Mouse (Mus musculus): ENCODE data around the gene Efna2. TPM values are rescaled to one million over a fixed set of nuclear protein-coding genes. Genes with fewer than 3 reads are reported as not detected.
"Not testable (repeated sequence)": the region's sequence is repeated elsewhere in the genome, so short reads cannot be mapped to it uniquely, and the experiment has no call there.

Efna2 gene
- polyA plus RNA-seq, 1 experiment from 2014 or later, result 63.1 TPM

- Histone ChIP-seq H3K9me3 (replicated peaks) (no peaks in the 10 kb centered on the region), H3K27me3 (ENCODE audit: low read depth, poor library complexity, severe bottlenecking) (peaks cover 23% of the 10 kb centered on the region), H3K36me3 (no peaks in the 10 kb centered on the region), H3K4me3 (no peak overlapping the region), H3K27ac (peak overlapping the region; percentile 38; the same call in 1 of the 2 replicates), H3K4me1 (peaks cover 22% of the 10 kb centered on the region)
- WGBS, result 78% methylated on average over 33 of the region's 33 CpGs
- DNase-seq (ENCODE audit: low spot score), result no peak
Observed at GRCm38 (mm10) chr10:80196778-80197581, 17.7 kb downstream of the Efna2 start.

- H3K4me3 ChIP-seq, result peak overlapping the region; percentile 7; the same call in 1 of the 2 replicates
- no peaks in the 10 kb centered on the region for H3K36me3 ChIP-seq
- H3K27me3 ChIP-seq (ENCODE audit: low read depth, poor library complexity, severe bottlenecking), result 0 out of 2 replicates have a peak, but pooled peaks cover 1% of the 10 kb centered on the region
- peak overlapping the region; percentile 4; the same call in 1 of the 2 replicates for H3K27ac ChIP-seq
- peaks cover 17% of the 10 kb centered on the region for H3K4me1 ChIP-seq
- DNase-seq (ENCODE audit: low spot score), result peak; percentile 83
- WGBS, result 55% methylated on average over 3 of the region's 3 CpGs
- no peaks in the 10 kb centered on the region for H3K9me3 ChIP-seq (replicated peaks)
Observed at GRCm38 (mm10) chr10:80199440-80200008, 20.2 kb downstream of the Efna2 start.

- Histone ChIP-seq H3K4me3 (no peak overlapping the region), H3K27ac (no peak overlapping the region), H3K9me3 (replicated peaks) (no peaks in the 10 kb centered on the region), H3K27me3 (ENCODE audit: low read depth, poor library complexity, severe bottlenecking) (no peaks in the 10 kb centered on the region), H3K36me3 (no peaks in the 10 kb centered on the region), H3K4me1 (peaks cover 22% of the 10 kb centered on the region)
- no peak for DNase-seq (ENCODE audit: low spot score)
- 78% methylated on average over 6 of the region's 6 CpGs for WGBS
Observed at GRCm38 (mm10) chr10:80200485-80200884, 21.2 kb downstream of the Efna2 start.

- H3K36me3 ChIP-seq, result no peaks in the 10 kb centered on the region
- peaks cover 17% of the 10 kb centered on the region for H3K27me3 ChIP-seq (ENCODE audit: low read depth, poor library complexity, severe bottlenecking)
- H3K9me3 ChIP-seq (replicated peaks), result no peaks in the 10 kb centered on the region
- no peak for DNase-seq (ENCODE audit: low spot score)
- peaks cover 28% of the 10 kb centered on the region for H3K4me1 ChIP-seq
- H3K4me3 ChIP-seq, result no peak overlapping the region
- H3K27ac ChIP-seq, result peak overlapping the region; percentile 50; the same call in 1 of the 2 replicates
- WGBS, result 56% methylated on average over 7 of the region's 7 CpGs
Observed at GRCm38 (mm10) chr10:80204055-80204454, 24.8 kb downstream of the Efna2 start.

- 71% methylated on average over 1 of the region's 1 CpGs for WGBS
- peaks cover 29% of the 10 kb centered on the region for H3K27me3 ChIP-seq (ENCODE audit: low read depth, poor library complexity, severe bottlenecking)
- no peaks in the 10 kb centered on the region for H3K9me3 ChIP-seq (replicated peaks)
- no peak overlapping the region for H3K4me3 ChIP-seq
- H3K27ac ChIP-seq, result no peak overlapping the region
- no peaks in the 10 kb centered on the region for H3K36me3 ChIP-seq
- peaks cover 21% of the 10 kb centered on the region for H3K4me1 ChIP-seq
- no peak for DNase-seq (ENCODE audit: low spot score)
Observed at GRCm38 (mm10) chr10:80207201-80207600, 27.9 kb downstream of the Efna2 start.

- peaks cover 29% of the 10 kb centered on the region for H3K27me3 ChIP-seq (ENCODE audit: low read depth, poor library complexity, severe bottlenecking)
- no peak overlapping the region for H3K4me3 ChIP-seq
- no peaks in the 10 kb centered on the region for H3K36me3 ChIP-seq
- no peaks in the 10 kb centered on the region for H3K9me3 ChIP-seq (replicated peaks)
- WGBS, result 66% methylated on average over 10 of the region's 10 CpGs
- no peak overlapping the region for H3K27ac ChIP-seq
- H3K4me1 ChIP-seq, result peaks cover 21% of the 10 kb centered on the region
- DNase-seq (ENCODE audit: low spot score), result no peak
Observed at GRCm38 (mm10) chr10:80207676-80208075, 28.4 kb downstream of the Efna2 start.

GRCm38 (mm10) chr10:80208248-80208647 is 29.0 kb downstream of the Efna2 start:
- no peak overlapping the region for H3K4me3 ChIP-seq
- no peaks in the 10 kb centered on the region for H3K9me3 ChIP-seq (replicated peaks)
- DNase-seq (ENCODE audit: low spot score), result no peak
- H3K27ac ChIP-seq, result no peak overlapping the region
- H3K36me3 ChIP-seq, result no peaks in the 10 kb centered on the region
- peaks cover 29% of the 10 kb centered on the region for H3K27me3 ChIP-seq (ENCODE audit: low read depth, poor library complexity, severe bottlenecking)
- WGBS, result 84% methylated on average over 4 of the region's 4 CpGs
- peaks cover 21% of the 10 kb centered on the region for H3K4me1 ChIP-seq

- 10% methylated on average over 24 of the region's 24 CpGs for WGBS
- DNase-seq (ENCODE audit: low spot score), result no peak
- Histone ChIP-seq H3K9me3 (replicated peaks) (no peaks in the 10 kb centered on the region), H3K27ac (no peak overlapping the region), H3K4me3 (peak overlapping the region; percentile 14; the same call in 1 of the 2 replicates), H3K27me3 (ENCODE audit: low read depth, poor library complexity, severe bottlenecking) (peaks cover 29% of the 10 kb centered on the region), H3K4me1 (peaks cover 18% of the 10 kb centered on the region), H3K36me3 (no peaks in the 10 kb centered on the region)
Observed at GRCm38 (mm10) chr10:80208841-80209371, 29.6 kb downstream of the Efna2 start.

DNA sequence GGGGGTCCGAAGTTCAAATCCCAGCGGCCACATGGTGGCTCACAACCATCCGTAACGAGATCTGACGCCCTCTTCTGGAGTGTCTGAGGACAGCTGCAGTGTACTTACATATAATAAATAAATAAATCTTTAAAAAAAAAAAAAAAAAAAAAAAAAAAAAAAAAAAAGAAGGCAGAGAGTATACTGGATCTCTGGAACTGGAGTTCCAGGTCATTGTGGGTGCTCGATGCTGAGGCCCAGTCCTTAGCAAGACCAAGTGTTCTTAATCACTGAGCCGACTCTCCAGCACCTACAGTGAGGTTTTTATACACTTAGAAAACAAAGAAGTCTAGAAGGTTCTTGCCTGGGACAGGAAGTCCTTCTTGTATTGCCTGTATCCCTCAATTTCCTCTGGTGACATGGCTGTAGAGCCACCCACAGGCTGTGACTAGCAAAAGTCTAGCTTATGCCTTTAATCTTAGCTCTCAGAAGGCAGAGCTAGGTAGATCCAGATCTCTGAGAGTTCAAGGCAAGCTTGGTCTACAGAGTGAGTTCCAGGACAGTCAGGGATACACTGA is 32.3 kb downstream of the Efna2 start:
- H3K27ac ChIP-seq; DNase-seq (ENCODE audit: low spot score); H3K36me3 ChIP-seq; H3K9me3 ChIP-seq (replicated peaks); H3K4me3 ChIP-seq: not testable (repeated sequence)
- 73% methylated on average over 7 of the region's 7 CpGs for WGBS
- H3K27me3 ChIP-seq (ENCODE audit: low read depth, poor library complexity, severe bottlenecking), result peaks cover 40% of the 10 kb centered on the region
- H3K4me1 ChIP-seq, result peaks cover 14% of the 10 kb centered on the region

GRCm38 (mm10) chr10:80215048-80215772 is 35.9 kb downstream of the Efna2 start:
- H3K4me3 ChIP-seq, result no peak overlapping the region
- peaks cover 11% of the 10 kb centered on the region; the same call in 1 of the 2 replicates for H3K27me3 ChIP-seq (ENCODE audit: low read depth, poor library complexity, severe bottlenecking)
- H3K27ac ChIP-seq, result no peak overlapping the region; the same call in 1 of the 2 replicates
- WGBS, result 24% methylated on average over 16 of the region's 16 CpGs
- peaks cover 10% of the 10 kb centered on the region for H3K4me1 ChIP-seq
- no peaks in the 10 kb centered on the region for H3K36me3 ChIP-seq
- DNase-seq (ENCODE audit: low spot score), result no peak
- H3K9me3 ChIP-seq (replicated peaks), result no peaks in the 10 kb centered on the region

- no peaks in the 10 kb centered on the region for H3K36me3 ChIP-seq
- H3K4me1 ChIP-seq, result peaks cover 26% of the 10 kb centered on the region
- peak overlapping the region; percentile 25; the same call in 1 of the 2 replicates for H3K27ac ChIP-seq
- no peak for DNase-seq (ENCODE audit: low spot score)
- WGBS, result 33% methylated on average over 7 of the region's 9 CpGs
- no peaks in the 10 kb centered on the region for H3K9me3 ChIP-seq (replicated peaks)
- H3K4me3 ChIP-seq, result no peak overlapping the region
- H3K27me3 ChIP-seq (ENCODE audit: low read depth, poor library complexity, severe bottlenecking), result peaks cover 7% of the 10 kb centered on the region; the same call in 1 of the 2 replicates
Observed at GRCm38 (mm10) chr10:80220676-80221075, 41.4 kb downstream of the Efna2 start.

DNA sequence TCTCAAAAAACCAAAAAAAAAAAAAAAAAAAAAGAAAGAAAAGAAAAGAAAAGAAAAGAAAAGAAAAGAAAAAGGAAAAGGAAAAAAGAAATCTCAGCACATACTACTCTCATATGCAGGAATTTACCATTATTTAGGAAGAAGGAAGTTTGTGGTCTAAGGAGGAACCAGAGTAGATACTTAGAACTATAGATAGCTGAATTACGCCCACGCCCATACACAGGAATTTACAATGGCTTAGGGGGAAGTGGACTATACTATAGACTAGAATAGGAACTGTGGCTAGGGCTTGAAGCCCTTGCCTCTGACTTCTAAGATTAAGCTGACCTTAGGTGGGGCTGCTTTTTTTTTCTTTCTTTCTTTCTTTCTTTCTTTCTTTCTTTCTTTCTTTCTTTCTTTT is 43.9 kb downstream of the Efna2 start:
- not testable (repeated sequence) for H3K27me3 ChIP-seq (ENCODE audit: low read depth, poor library complexity, severe bottlenecking); H3K4me3 ChIP-seq; H3K36me3 ChIP-seq; H3K27ac ChIP-seq; H3K9me3 ChIP-seq (replicated peaks); DNase-seq (ENCODE audit: low spot score)
- 99% methylated on average over 2 of the region's 2 CpGs for WGBS
- peaks cover 44% of the 10 kb centered on the region for H3K4me1 ChIP-seq
